Mouse (Mus musculus) right cerebral cortex, adult 2 months (tissue): ENCODE measurements around the gene Mical3.

ENCODE experiments used
- DNase-seq, 2 experiments: peaks; one replicate each; pipeline ENCODE4 v3.0.0; 2021 to 2022; ENCODE audit warnings: low spot score in 2 of 2

The Mical3 gene

GRCm38 (mm10) chr6:121014339-121014738 lies 116.5 kb downstream of the Mical3 start:
- DNase-seq: no peak

GRCm38 (mm10) chr6:121013750-121014149 lies 117.0 kb downstream of the Mical3 start:
- peak in 1 of 2 experiments; percentile 27 for DNase-seq

- no peak for DNase-seq
These were observed 119.1 kb downstream of the Mical3 start for GRCm38 (mm10) chr6:121011709-121012108.

GRCm38 (mm10) chr6:121009651-121010050 lies 121.1 kb downstream of the Mical3 start:
- no peak for DNase-seq

- DNase-seq: peak in 1 of 2 experiments; percentile 48
These were observed 125.8 kb downstream of the Mical3 start for GRCm38 (mm10) chr6:121004959-121005358.

GRCm38 (mm10) chr6:121002952-121003351 lies 127.8 kb downstream of the Mical3 start:
- no peak for DNase-seq

GRCm38 (mm10) chr6:120999860-121000526 lies 130.8 kb downstream of the Mical3 start:
- no peak for DNase-seq

- no peak for DNase-seq
These were observed 131.7 kb downstream of the Mical3 start for GRCm38 (mm10) chr6:120999087-120999486.

- no peak for DNase-seq
These were observed 134.2 kb downstream of the Mical3 start for GRCm38 (mm10) chr6:120996607-120997006.

- no peak for DNase-seq
These were observed 135.3 kb downstream of the Mical3 start for GRCm38 (mm10) chr6:120995541-120995940.

GRCm38 (mm10) chr6:120991857-120992256 lies 138.9 kb downstream of the Mical3 start:
- no peak for DNase-seq

- peak; percentile 35 to 61 for DNase-seq
These were observed 143.2 kb downstream of the Mical3 start for GRCm38 (mm10) chr6:120987571-120988084.

GRCm38 (mm10) chr6:120987164-120987563 lies 143.6 kb downstream of the Mical3 start:
- no peak for DNase-seq

- DNase-seq: no peak
These were observed 144.6 kb downstream of the Mical3 start for GRCm38 (mm10) chr6:120986172-120986571.

GRCm38 (mm10) chr6:120982314-120982713 lies 148.5 kb downstream of the Mical3 start:
- DNase-seq: no peak

GRCm38 (mm10) chr6:120981537-120981936 lies 149.3 kb downstream of the Mical3 start:
- DNase-seq: no peak

GRCm38 (mm10) chr6:120978019-120978621 lies 152.7 kb downstream of the Mical3 start:
- no peak for DNase-seq

- no peak for DNase-seq
These were observed 153.8 kb downstream of the Mical3 start for GRCm38 (mm10) chr6:120976991-120977390.

- no peak for DNase-seq
These were observed 154.7 kb downstream of the Mical3 start for GRCm38 (mm10) chr6:120976097-120976496.

- DNase-seq: peak; percentile 93
These were observed 158.8 kb downstream of the Mical3 start for GRCm38 (mm10) chr6:120971797-120972590.

GRCm38 (mm10) chr6:120970939-120971796 lies 159.6 kb downstream of the Mical3 start:
- DNase-seq: no peak
